Mouse (Mus musculus) limb, embryonic 14.5 days (tissue): Measurements from ENCODE around the gene Pcnp. TPM values are rescaled to one million over a fixed set of nuclear protein-coding genes. Genes with fewer than 3 reads are reported as not detected.

ENCODE experiments used
- ATAC-seq: fragments of 200-750 bp; cut with Nextera tagmentation; 2 replicates; pipeline ENCODE4 v1.8.0; 2017; ENCODE audit warnings: low read depth, moderate number of reproducible peaks, moderate TSS enrichment; ENCODE audit not compliant: low FRiP score
- DNase-seq: peaks from one replicate; pipeline ENCODE4 v3.0.0-alpha.2; 2015; ENCODE audit warnings: low spot score
- H3K27ac ChIP-seq: fragments of 300-500 bp; sonication (generic); replicated peaks from 2 replicates; pipeline ENCODE4 v1.5.1; 2014; ENCODE audit warnings: low read depth, mild to moderate bottlenecking, low read length, moderate library complexity, mixed read lengths
- H3K27me3 ChIP-seq: fragments of 300-500 bp; sonication (generic); 2 replicates; pipeline ENCODE4 v1.6.1; 2014; ENCODE audit warnings: low read length, mixed read lengths; ENCODE audit not compliant: control insufficient read depth, insufficient read depth
- H3K36me3 ChIP-seq: fragments of 300-500 bp; sonication (generic); 2 replicates; pipeline ENCODE4 v1.6.1; 2014; ENCODE audit warnings: mild to moderate bottlenecking, low read length, moderate library complexity, mixed read lengths; ENCODE audit not compliant: control insufficient read depth, insufficient read depth
- H3K4me1 ChIP-seq: fragments of 300-500 bp; sonication (generic); 2 replicates; pipeline ENCODE4 v1.6.1; 2014; ENCODE audit warnings: antibody characterized with exemption, low read length, mixed read lengths; ENCODE audit not compliant: control insufficient read depth, insufficient read depth
- H3K4me2 ChIP-seq: fragments of 300-500 bp; sonication (generic); replicated peaks from 2 replicates; pipeline ENCODE4 v1.6.1; 2014; ENCODE audit warnings: low read depth, mild to moderate bottlenecking, low read length, moderate library complexity; ENCODE audit not compliant: severe bottlenecking
- H3K4me3 ChIP-seq: fragments of 300-500 bp; sonication (generic); replicated peaks from 2 replicates; pipeline ENCODE4 v1.5.1; 2014; ENCODE audit warnings: low read length
- H3K9ac ChIP-seq: fragments of 300-500 bp; sonication (generic); 2 replicates; pipeline ENCODE4 v1.6.1; 2014; ENCODE audit warnings: mild to moderate bottlenecking, low read depth, low read length, moderate library complexity; ENCODE audit not compliant: severe bottlenecking
- H3K9me3 ChIP-seq: fragments of 300-500 bp; sonication (generic); 2 replicates; pipeline ENCODE4 v1.6.1; 2016; ENCODE audit warnings: low read length; ENCODE audit not compliant: control insufficient read depth
- POLR2A ChIP-seq: fragments of 200-500 bp; IDR thresholded peaks from 2 replicates; pipeline ENCODE4 v1.8.0; 2012; ENCODE audit warnings: inconsistent platforms, mild to moderate bottlenecking, moderate library complexity, borderline replicate concordance; ENCODE audit not compliant: insufficient read depth, insufficient read length; ENCODE audit errors: extremely low read depth
- WGBS: fragments of 180-500 bp; shearing (Covaris S2); extraction: QIAGEN DNeasy Blood & Tissue Kit; methylation state at CpG from one replicate; pipeline ENCODE4 v1.1.7; 2014; 5-methylcytosine and 5-hydroxymethylcytosine counted together
- polyA plus RNA-seq, 2 experiments: library from polyadenylated mRNA; depleted of rRNA in 1 of 2; stranded (reverse) in 1 of 2; unstranded in 1 of 2; fragments of >200 nt; fragmentation: Nextera tagmentation in 1 of 2; extraction: Ambion mirVana in 1 of 2; gene quantifications; 2 replicates each; pipeline versions ENCODE4 v1.2.1 to v1.2.3; 2012 to 2014

Gene Pcnp
- polyA plus RNA-seq, 2 experiments: 99.6 to 230 TPM

DNA sequence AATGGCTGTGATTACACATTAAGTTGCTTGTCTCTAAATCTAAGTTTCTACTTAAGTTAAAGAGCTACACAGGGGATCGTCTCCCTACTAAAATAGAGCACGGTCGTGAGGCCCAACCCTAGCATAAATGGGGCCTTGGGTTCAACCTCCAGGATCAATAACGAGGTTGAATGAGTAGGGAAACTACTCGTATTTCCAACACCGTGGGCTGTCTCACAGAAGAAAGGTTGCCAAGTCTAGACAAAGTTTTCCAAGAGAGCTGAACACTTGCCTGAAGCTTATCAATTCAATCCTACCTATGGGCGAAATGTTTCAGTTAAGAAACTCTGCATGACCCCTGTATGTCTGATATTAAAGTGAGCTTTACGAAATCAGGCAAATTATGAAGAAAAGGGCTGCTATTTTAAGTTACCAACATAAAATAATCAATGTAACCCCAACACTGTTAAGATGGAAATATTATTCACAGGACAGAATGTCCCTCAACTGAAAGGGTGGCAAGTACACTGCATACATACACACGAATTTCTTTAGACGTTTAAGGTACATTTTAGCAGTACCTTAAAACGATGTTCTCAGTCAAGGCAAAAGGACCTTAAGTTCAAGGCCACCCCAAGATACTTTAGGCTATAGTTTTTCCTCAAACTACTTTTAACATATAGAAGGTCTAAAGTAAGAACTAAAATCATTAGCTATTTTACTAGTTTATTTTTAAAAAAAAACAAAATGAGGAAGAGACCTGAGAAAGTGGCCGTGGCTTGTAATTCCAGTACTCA, 1.5 kb downstream of the Pcnp start:
- no peaks in the 10 kb centered on the region for H3K27me3 ChIP-seq
- H3K4me1 ChIP-seq: peaks cover 15% of the 10 kb centered on the region
- H3K9ac ChIP-seq: peak overlapping the region; percentile 95
- TF ChIP-seq POLR2A: no peak
- H3K9me3 ChIP-seq: no peaks in the 10 kb centered on the region
- no peak for ATAC-seq
- H3K4me3 ChIP-seq: peak overlapping the region; percentile 93
- peak overlapping the region; percentile 75 for H3K4me2 ChIP-seq
- H3K27ac ChIP-seq: no peak overlapping the region
- no peak for DNase-seq
- peaks cover 33% of the 10 kb centered on the region for H3K36me3 ChIP-seq
- 35% methylated on average over 12 of the region's 12 CpGs for WGBS

GRCm38 (mm10) chr16:56019660-56020059, 9.9 kb downstream of the Pcnp start:
- TF ChIP-seq POLR2A: no peak
- WGBS: 96% methylated on average over 7 of the region's 7 CpGs
- H3K4me3 ChIP-seq: no peak overlapping the region
- H3K9ac ChIP-seq: no peak overlapping the region
- H3K27ac ChIP-seq: no peak overlapping the region
- peaks cover 63% of the 10 kb centered on the region for H3K36me3 ChIP-seq
- no peaks in the 10 kb centered on the region for H3K4me1 ChIP-seq
- no peaks in the 10 kb centered on the region for H3K9me3 ChIP-seq
- H3K27me3 ChIP-seq: no peaks in the 10 kb centered on the region
- ATAC-seq (no peak), DNase-seq (no peak)
- no peak overlapping the region for H3K4me2 ChIP-seq

GRCm38 (mm10) chr16:56014076-56014475, 15.5 kb downstream of the Pcnp start:
- ATAC-seq: no peak

GRCm38 (mm10) chr16:56012789-56013743, 16.5 kb downstream of the Pcnp start:
- Histone ChIP-seq H3K27ac (no peak overlapping the region), H3K4me3 (no peak overlapping the region), H3K4me1 (no peaks in the 10 kb centered on the region), H3K4me2 (no peak overlapping the region), H3K9ac (no peak overlapping the region), H3K36me3 (peaks cover 24% of the 10 kb centered on the region), H3K27me3 (no peaks in the 10 kb centered on the region), H3K9me3 (no peaks in the 10 kb centered on the region)
- ATAC-seq: no peak
- 87% methylated on average over 10 of the region's 10 CpGs for WGBS
- TF ChIP-seq POLR2A: no peak
- no peak for DNase-seq

More at GRCm38 (mm10) chr16:56014076-56014475, 15.5 kb downstream of the Pcnp start:
- Histone ChIP-seq H3K27me3 (no peaks in the 10 kb centered on the region), H3K9me3 (no peaks in the 10 kb centered on the region), H3K9ac (no peak overlapping the region), H3K36me3 (peaks cover 34% of the 10 kb centered on the region), H3K27ac (no peak overlapping the region), H3K4me1 (no peaks in the 10 kb centered on the region), H3K4me2 (no peak overlapping the region), H3K4me3 (no peak overlapping the region)
- TF ChIP-seq POLR2A: no peak
- no peak for DNase-seq
- WGBS: 78% methylated on average over 7 of the region's 7 CpGs

DNA sequence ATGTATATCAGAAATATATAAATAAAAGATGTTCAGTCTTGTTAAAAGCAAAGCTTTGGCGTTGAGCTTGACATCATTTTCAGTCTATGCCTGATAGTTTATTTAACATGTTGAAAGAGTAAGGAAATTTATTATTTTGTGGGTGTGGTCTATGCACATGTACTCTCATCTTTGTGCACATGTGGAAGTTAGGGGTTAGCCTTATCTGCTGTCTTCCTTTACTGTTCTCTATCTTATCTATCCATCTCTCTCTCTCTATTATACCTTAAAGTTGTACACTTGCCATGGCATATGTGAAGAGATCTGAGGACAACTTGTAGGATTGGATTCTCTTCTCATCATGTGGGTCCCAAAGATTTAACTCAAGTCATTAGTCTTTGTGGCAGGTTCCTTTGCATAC, 20.7 kb downstream of the Pcnp start:
- ATAC-seq (no peak), DNase-seq (no peak)
- Histone ChIP-seq H3K4me1 (no peaks in the 10 kb centered on the region), H3K36me3 (peaks cover 37% of the 10 kb centered on the region), H3K4me3 (no peak overlapping the region), H3K9me3 (no peaks in the 10 kb centered on the region), H3K9ac (no peak overlapping the region), H3K27ac (no peak overlapping the region), H3K4me2 (no peak overlapping the region), H3K27me3 (no peaks in the 10 kb centered on the region)
- WGBS: 92% methylated on average over 1 of the region's 1 CpGs
- no peak for TF ChIP-seq POLR2A
